Mouse (Mus musculus) MEL (cell line): ENCODE results near the gene Cd40lg.

Experiments
- BHLHE40 ChIP-seq: IDR thresholded peaks from 2 replicates; pipeline ENCODE4 v1.6.1; 2012; ENCODE audit warnings: low read depth, mild to moderate bottlenecking, inconsistent platforms, low read length, improper control_type of control experiment, borderline replicate concordance
- CTCF ChIP-seq, 3 experiments: IDR thresholded peaks in 2 of 3; conservative IDR thresholded peaks in 1 of 3; 2 replicates each; pipeline ENCODE4 v1.5.1; 2011 to 2012; ENCODE audit warnings: low read length in 3 of 3, low read depth in 2 of 3, mild to moderate bottlenecking in 2 of 3, improper control_type of control experiment in 1 of 3, inconsistent platforms in 1 of 3, mixed read lengths in 1 of 3, moderate library complexity in 1 of 3; ENCODE audit not compliant: control insufficient read depth in 1 of 3, insufficient read depth in 1 of 3, poor library complexity in 1 of 3, severe bottlenecking in 1 of 3
- EP300 ChIP-seq, 2 experiments: IDR thresholded peaks; 2 replicates each; pipeline ENCODE4 v1.6.1; 2011; ENCODE audit warnings: improper control_type of control experiment in 2 of 2, low read length in 2 of 2, low read depth in 1 of 2, mild to moderate bottlenecking in 1 of 2
- KAT2A ChIP-seq: conservative IDR thresholded peaks from 2 replicates; pipeline ENCODE4 v1.6.1; 2012; ENCODE audit warnings: low read depth, low read length, improper control_type of control experiment, inconsistent platforms
- MAX ChIP-seq: IDR thresholded peaks from 2 replicates; pipeline ENCODE4 v1.6.1; 2011; ENCODE audit warnings: low read length, improper control_type of control experiment
- POLR2A ChIP-seq, 2 experiments: IDR thresholded peaks; 2 replicates each; pipeline ENCODE4 v1.6.1; 2011 to 2012; ENCODE audit warnings: low read length in 2 of 2, mild to moderate bottlenecking in 2 of 2, control low read depth in 1 of 2, improper control_type of control experiment in 1 of 2, low read depth in 1 of 2, moderate library complexity in 1 of 2; ENCODE audit not compliant: control insufficient read depth in 1 of 2, insufficient read depth in 1 of 2, poor library complexity in 1 of 2
- POLR2AphosphoS2 ChIP-seq: IDR thresholded peaks from 2 replicates; pipeline ENCODE4 v1.6.1; 2011; ENCODE audit warnings: low read length, improper control_type of control experiment
- USF1 ChIP-seq: IDR thresholded peaks from 2 replicates; pipeline ENCODE4 v1.6.1; 2014; ENCODE audit warnings: low read depth, mild to moderate bottlenecking, inconsistent platforms, low read length, improper control_type of control experiment, moderate library complexity

DNA sequence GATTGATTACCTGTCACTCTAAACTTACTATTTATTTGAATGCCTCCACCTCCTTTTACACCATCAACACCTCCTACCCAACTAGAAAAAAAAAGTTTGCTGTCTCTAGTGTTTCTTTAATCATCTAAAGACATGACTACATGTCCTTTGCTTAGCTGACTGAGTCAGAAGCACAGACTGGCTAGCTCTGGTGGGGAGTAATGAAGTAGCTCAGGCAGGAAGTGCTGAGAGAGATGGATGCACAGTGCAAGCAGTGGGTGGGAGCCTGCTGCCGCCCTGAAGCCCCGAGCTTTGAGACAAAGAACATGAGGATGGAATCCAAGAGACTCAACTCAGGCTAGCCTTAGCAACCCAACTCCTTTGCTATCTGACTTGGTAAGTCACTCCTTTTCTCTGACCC, 11.5 kb upstream of the Cd40lg start:
- TF ChIP-seq CTCF (IDR thresholded peaks at IDR 0.05 in 2 of 3, conservative IDR thresholded peaks at IDR 0.05 in 1 of 3; ENCODE audit: control insufficient read depth in 1 of 3, insufficient read depth in 1 of 3, low read depth in 2 of 3, low read length in 3 of 3, poor library complexity in 1 of 3, severe bottlenecking in 1 of 3) (no peak), EP300 (IDR thresholded peaks at IDR 0.05; ENCODE audit: low read depth in 1 of 2, low read length in 2 of 2) (no peak), KAT2A (no peak), POLR2A (IDR thresholded peaks at IDR 0.05; ENCODE audit: control insufficient read depth in 1 of 2, insufficient read depth in 1 of 2, low read depth in 1 of 2, low read length in 2 of 2, poor library complexity in 1 of 2) (no peak), USF1 (no peak), MAX (no peak), POLR2AphosphoS2 (no peak), BHLHE40 (no peak)
